Mouse (Mus musculus) C2C12 (cell line): ENCODE measurements around the gene Plekha6.

Experiments used
- CEBPB ChIP-seq: IDR thresholded peaks from one replicate; pipeline ENCODE4 v1.6.1; 2011; ENCODE audit warnings: low read depth, mild to moderate bottlenecking, control low read depth, moderate library complexity
- CTCF ChIP-seq: IDR thresholded peaks from one replicate; pipeline ENCODE4 v1.5.1; 2011; ENCODE audit not compliant: control insufficient read depth, insufficient read depth, insufficient read length
- MYOD1 ChIP-seq: IDR thresholded peaks from one replicate; pipeline ENCODE4 v1.6.1; 2011; ENCODE audit warnings: low read depth; ENCODE audit not compliant: control insufficient read depth, insufficient read length
- MYOG ChIP-seq: IDR thresholded peaks from one replicate; pipeline ENCODE4 v1.6.1; 2011; ENCODE audit not compliant: control insufficient read depth, insufficient read length; ENCODE audit errors: extremely low read depth
- USF1 ChIP-seq: IDR thresholded peaks from one replicate; pipeline ENCODE4 v1.6.1; 2011; ENCODE audit warnings: low read depth, mild to moderate bottlenecking, control low read depth, moderate library complexity

DNA sequence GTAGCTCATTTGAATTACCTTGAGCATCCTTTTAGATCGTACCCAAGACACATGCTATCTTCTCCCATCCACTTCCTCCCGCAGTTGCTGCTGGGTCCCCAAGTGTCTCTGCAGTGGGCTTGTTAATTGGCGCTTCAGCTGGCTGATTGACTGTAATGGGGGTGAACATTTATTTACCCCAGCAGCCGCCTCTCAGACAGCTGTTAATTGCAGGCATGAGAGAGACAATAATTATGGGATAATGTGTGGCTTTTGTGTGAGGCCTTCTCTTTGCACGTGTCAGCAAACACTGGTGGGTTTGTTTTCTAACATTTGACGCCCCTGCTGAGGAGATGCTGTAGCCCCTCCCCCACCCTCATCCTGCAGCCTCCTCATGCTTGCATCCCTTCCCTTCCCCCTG lies 32.2 kb downstream of the Plekha6 start:
- TF ChIP-seq CTCF (no peak), MYOG (no peak), CEBPB (no peak), MYOD1 (no peak), USF1 (no peak)
